Comparison of ENCODE assay signal across 21 mouse cellular contexts in the genomic region with DNA sequence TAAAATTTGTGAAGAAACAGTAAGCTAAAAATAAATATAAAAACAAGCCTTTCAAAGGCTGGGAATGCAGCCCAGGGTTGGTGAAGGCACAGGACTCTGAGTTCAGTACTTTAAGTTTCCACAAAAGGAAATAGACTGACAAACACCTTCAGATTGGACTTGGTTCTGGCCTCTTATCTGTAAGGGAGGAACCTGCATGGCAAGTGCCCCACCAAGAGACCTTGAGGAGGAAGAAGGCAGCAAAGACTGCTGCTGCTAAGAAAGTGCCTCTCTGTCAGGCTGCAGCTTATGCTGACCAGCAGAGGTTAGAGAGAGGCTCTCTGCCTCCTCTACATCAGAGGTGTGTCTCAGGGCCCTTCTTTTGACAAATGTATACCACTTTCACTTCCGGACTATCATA.
DNase-seq lines count a peak whose midpoint lies in the region; ATAC-seq and TF ChIP-seq lines count a peak whose summit lies in the region.
"Had no signal": no experiment of that assay in that cellular context is flagged by ENCODE, and none has a peak within 500 bp of the region (broad histone marks: within the 10 kb centered on the region; RNA-seq: fewer than 3 reads in every experiment).

No protein-coding gene starts in this region.

- WGBS in lung, postnatal 0 days: 94% methylated on average over 1 of the region's 1 CpGs
- WGBS in intestine, embryonic 15.5 days: 72% methylated on average over 1 of the region's 1 CpGs
- WGBS in small intestine, adult 2 months: 31% methylated on average over 1 of the region's 1 CpGs
- 90% methylated on average over 1 of the region's 1 CpGs for WGBS in midbrain, embryonic 11.5 days

- DNase-seq in lung, postnatal 0 days (ENCODE audit: low spot score): peak; percentile 29
- DNase-seq in lung, postnatal 4 days: no peak
- DNase-seq in ES-E14 (ENCODE audit: low read depth, low spot score): no peak
- DNase-seq in midbrain, embryonic 11.5 days (ENCODE audit: low spot score, missing footprints): no peak
- DNase-seq in heart, postnatal 4 days: no peak
- DNase-seq: cerebellum, adult 8-10 months; kidney, adult 8-10 months; kidney, postnatal 25 days; left cerebral cortex, postnatal 4 days; liver; liver, postnatal 0 days; thymus, postnatal 4 days had no signal

- in situ Hi-C loops in ES-E14 (cut with MboI; ENCODE audit: low sequenced_read_pairs in 2 of 2, unreplicated experiment in 2 of 2): no loop called here

- no peak overlapping the region for H3K27ac ChIP-seq in lung, postnatal 0 days (ENCODE audit: low read length)
- H3K27ac ChIP-seq in ES-E14 (ENCODE audit: insufficient read depth, low read depth, low read length, poor library complexity, severe bottlenecking): peak overlapping the region; percentile 78
- H3K27ac ChIP-seq in intestine, embryonic 15.5 days: no peak overlapping the region
- peak overlapping the region; percentile 65; the same call in 1 of the 2 replicates for H3K27ac ChIP-seq in small intestine, adult 2 months (ENCODE audit: insufficient read depth, low read depth, low read length)
- no peak overlapping the region for H3K27ac ChIP-seq in midbrain, embryonic 11.5 days (ENCODE audit: low read depth, low read length)
- H3K27ac ChIP-seq: embryonic facial prominence, embryonic 10.5 days; forebrain, embryonic 13.5 days; hindbrain, embryonic 10.5 days; midbrain, embryonic 15.5 days; neural tube, embryonic 15.5 days had no signal

- no peaks in the 10 kb centered on the region for H3K9me3 ChIP-seq in lung, postnatal 0 days (ENCODE audit: low read length)
- no peaks in the 10 kb centered on the region for H3K9me3 ChIP-seq in ES-E14 (ENCODE audit: control insufficient read depth, insufficient read depth, low read depth, low read length)
- no peaks in the 10 kb centered on the region for H3K9me3 ChIP-seq in intestine, embryonic 15.5 days
- no peaks in the 10 kb centered on the region for H3K9me3 ChIP-seq in midbrain, embryonic 11.5 days (ENCODE audit: control insufficient read depth, low read length)
- H3K9me3 ChIP-seq: embryonic facial prominence, embryonic 10.5 days; forebrain, embryonic 13.5 days; hindbrain, embryonic 10.5 days; megakaryocyte, embryonic 14.5 days; midbrain, embryonic 15.5 days; neural tube, embryonic 15.5 days had no signal

- H3K36me3 ChIP-seq in lung, postnatal 0 days (ENCODE audit: insufficient read depth, low read length): no peaks in the 10 kb centered on the region
- no peaks in the 10 kb centered on the region for H3K36me3 ChIP-seq in ES-E14 (ENCODE audit: control insufficient read depth, insufficient read depth, low read length, poor library complexity, severe bottlenecking)
- no peaks in the 10 kb centered on the region for H3K36me3 ChIP-seq in intestine, embryonic 15.5 days
- H3K36me3 ChIP-seq in small intestine, adult 2 months (ENCODE audit: control insufficient read depth, insufficient read depth, low read length): no peaks in the 10 kb centered on the region
- no peaks in the 10 kb centered on the region for H3K36me3 ChIP-seq in midbrain, embryonic 11.5 days (ENCODE audit: control insufficient read depth, insufficient read depth, low read length)
- H3K36me3 ChIP-seq: embryonic facial prominence, embryonic 10.5 days; hindbrain, embryonic 10.5 days; midbrain, embryonic 15.5 days; neural tube, embryonic 15.5 days had no signal

- no peak overlapping the region for H3K4me2 ChIP-seq in lung, postnatal 0 days (replicated peaks; ENCODE audit: low read depth, low read length)
- H3K4me2 ChIP-seq in intestine, embryonic 15.5 days (replicated peaks): no peak overlapping the region
- no peak overlapping the region for H3K4me2 ChIP-seq in midbrain, embryonic 11.5 days
- H3K4me2 ChIP-seq: forebrain, embryonic 13.5 days; midbrain, embryonic 15.5 days; neural tube, embryonic 15.5 days had no signal

- H3K27me3 ChIP-seq in lung, postnatal 0 days (replicated peaks; ENCODE audit: insufficient read depth, low read length): no peaks in the 10 kb centered on the region
- no peaks in the 10 kb centered on the region for H3K27me3 ChIP-seq in intestine, embryonic 15.5 days (replicated peaks)
- H3K27me3 ChIP-seq in small intestine, adult 2 months (ENCODE audit: control insufficient read depth, insufficient read depth, low read length): no peaks in the 10 kb centered on the region
- H3K27me3 ChIP-seq in midbrain, embryonic 11.5 days (ENCODE audit: control insufficient read depth, insufficient read depth, low read length): no peaks in the 10 kb centered on the region
- H3K27me3 ChIP-seq: forebrain, embryonic 13.5 days; megakaryocyte, embryonic 14.5 days; midbrain, embryonic 15.5 days; neural tube, embryonic 15.5 days had no signal

- TF ChIP-seq POLR2A in small intestine, adult 2 months (IDR thresholded peaks at IDR 0.05; ENCODE audit: low read depth, low read length): no peak

- H3K9ac ChIP-seq in lung, postnatal 0 days (replicated peaks; ENCODE audit: low read depth): no peak overlapping the region
- H3K9ac ChIP-seq in ES-E14 (ENCODE audit: insufficient read depth, low read depth, low read length, poor library complexity, severe bottlenecking): no peak overlapping the region; the same call in 1 of the 2 replicates
- no peak overlapping the region for H3K9ac ChIP-seq in intestine, embryonic 15.5 days
- no peak overlapping the region for H3K9ac ChIP-seq in midbrain, embryonic 11.5 days (ENCODE audit: low read length)
- H3K9ac ChIP-seq: forebrain, embryonic 13.5 days; liver, postnatal 0 days; midbrain, embryonic 15.5 days; neural tube, embryonic 15.5 days had no signal

- no peak overlapping the region for H3K4me3 ChIP-seq in lung, postnatal 0 days (ENCODE audit: low read depth, low read length)
- H3K4me3 ChIP-seq in ES-E14 (ENCODE audit: insufficient read depth in 1 of 2, low read depth in 1 of 2, low read length in 2 of 2, poor library complexity in 1 of 2, severe bottlenecking in 1 of 2): no peak overlapping the region
- no peak overlapping the region for H3K4me3 ChIP-seq in intestine, embryonic 15.5 days (replicated peaks)
- H3K4me3 ChIP-seq in small intestine, adult 2 months (ENCODE audit: low read depth, low read length): no peak overlapping the region
- H3K4me3 ChIP-seq in midbrain, embryonic 11.5 days (ENCODE audit: low read depth, low read length): no peak overlapping the region
- H3K4me3 ChIP-seq: embryonic facial prominence, embryonic 10.5 days; forebrain, embryonic 13.5 days; hindbrain, embryonic 10.5 days; megakaryocyte, embryonic 14.5 days; midbrain, embryonic 15.5 days; neural tube, embryonic 15.5 days had no signal

- no peak for TF ChIP-seq CTCF in lung, postnatal 0 days (IDR thresholded peaks at IDR 0.05)
- TF ChIP-seq CTCF in small intestine, adult 2 months (IDR thresholded peaks at IDR 0.05; ENCODE audit: extremely low read depth, insufficient read length, insufficient replicate concordance, low read depth, low read length): no peak

- H3K4me1 ChIP-seq in lung, postnatal 0 days (ENCODE audit: insufficient read depth, low read depth, low read length): no peaks in the 10 kb centered on the region
- H3K4me1 ChIP-seq in ES-E14 (ENCODE audit: control insufficient read depth in 2 of 2, insufficient read depth in 2 of 2, low read length in 2 of 2, poor library complexity in 1 of 2): peaks cover 12 to 20% of the 10 kb centered on the region in 2 experiments
- H3K4me1 ChIP-seq in intestine, embryonic 15.5 days (replicated peaks): no peaks in the 10 kb centered on the region
- peaks cover 6% of the 10 kb centered on the region; the same call in 1 of the 2 replicates for H3K4me1 ChIP-seq in small intestine, adult 2 months (ENCODE audit: control insufficient read depth, insufficient read depth, insufficient read length, low read length)
- H3K4me1 ChIP-seq in midbrain, embryonic 11.5 days (ENCODE audit: control insufficient read depth, insufficient read depth, low read length): no peaks in the 10 kb centered on the region
- H3K4me1 ChIP-seq: forebrain, embryonic 13.5 days; hindbrain, embryonic 10.5 days; megakaryocyte, embryonic 14.5 days; midbrain, embryonic 15.5 days; neural tube, embryonic 15.5 days had no signal

- TF ChIP-seq EP300 in lung, postnatal 0 days (IDR thresholded peaks at IDR 0.05): no peak

- no peak for ATAC-seq in lung, postnatal 0 days
- ATAC-seq in intestine, embryonic 15.5 days: peak; percentile 85
- ATAC-seq in midbrain, embryonic 11.5 days (ENCODE audit: low FRiP score): no peak
- ATAC-seq: CD4-positive, CD25-positive, alpha-beta regulatory T cell, adult 4 months; forebrain, embryonic 13.5 days; liver, postnatal 0 days; midbrain, embryonic 15.5 days had no signal

TF ChIP-seq in ES-E14, 5 proteins besides CTCF, POLR2A, EP300 and RAD21:
- no peak for TF ChIP-seq MAFK (IDR thresholded peaks at IDR 0.05; ENCODE audit: insufficient read depth, low read depth, low read length)
- TF ChIP-seq HCFC1 (IDR thresholded peaks at IDR 0.05; ENCODE audit: borderline replicate concordance, insufficient read depth, low read length): no peak
- no peak for TF ChIP-seq CHD2 (IDR thresholded peaks at IDR 0.05; ENCODE audit: low read depth, low read length)
- TF ChIP-seq ZNF384 (IDR thresholded peaks at IDR 0.05; ENCODE audit: low read depth, low read length): no peak
- TF ChIP-seq ZC3H11A (IDR thresholded peaks at IDR 0.05; ENCODE audit: borderline replicate concordance, low read depth, low read length): no peak

Comparison
In these comparisons a context has a peak if more than half of its experiments do, and no peak if none do; other contexts are left out.
1. H3K27ac ChIP-seq: peak in ES-E14 (single experiment) and small intestine, adult 2 months (single experiment); none in lung, postnatal 0 days (single experiment), intestine, embryonic 15.5 days (single experiment) and midbrain, embryonic 11.5 days (single experiment).